Mouse (Mus musculus): Measurements from ENCODE around the gene Gm17087. TPM values are rescaled to one million over a fixed set of nuclear protein-coding genes. Genes with fewer than 3 reads are reported as not detected.

Gm17087 gene
- total RNA-seq, 2 experiments from 2014 or later, result not detected

- DNase-seq (ENCODE audit: low spot score in 2 of 2), result no peak
These were observed 18.0 kb downstream of the Gm17087 start for GRCm38 (mm10) chr17:8548733-8549132.

- DNase-seq (ENCODE audit: low spot score in 2 of 2), result no peak
These were observed 20.4 kb downstream of the Gm17087 start for GRCm38 (mm10) chr17:8546366-8546765.

GRCm38 (mm10) chr17:8541974-8542538, 24.7 kb downstream of the Gm17087 start:
- no peak for DNase-seq (ENCODE audit: low spot score in 2 of 2)

GRCm38 (mm10) chr17:8538102-8538501, 28.6 kb downstream of the Gm17087 start:
- no peak for DNase-seq (ENCODE audit: low spot score in 2 of 2)

- DNase-seq (ENCODE audit: low spot score in 2 of 2), result no peak
These were observed 30.2 kb downstream of the Gm17087 start for GRCm38 (mm10) chr17:8536522-8536921.

- DNase-seq (ENCODE audit: low spot score in 2 of 2), result no peak
These were observed 32.9 kb downstream of the Gm17087 start for GRCm38 (mm10) chr17:8533828-8534227.

- DNase-seq (ENCODE audit: low spot score in 2 of 2), result no peak
These were observed 34.1 kb downstream of the Gm17087 start for GRCm38 (mm10) chr17:8532609-8533008.

GRCm38 (mm10) chr17:8528641-8529040, 38.1 kb downstream of the Gm17087 start:
- DNase-seq (ENCODE audit: low spot score in 2 of 2), result no peak

- no peak for DNase-seq (ENCODE audit: low spot score in 2 of 2)
These were observed 39.9 kb downstream of the Gm17087 start for GRCm38 (mm10) chr17:8526815-8527261.

GRCm38 (mm10) chr17:8525971-8526740, 40.6 kb downstream of the Gm17087 start:
- no peak for DNase-seq (ENCODE audit: low spot score in 2 of 2)

- no peak for DNase-seq (ENCODE audit: low spot score in 2 of 2)
These were observed 41.5 kb downstream of the Gm17087 start, which contains the start of gene Pde10a for GRCm38 (mm10) chr17:8525225-8525721. Gene Pde10a (plus strand): TSS chr17:8525372.

GRCm38 (mm10) chr17:8524387-8525165, 42.2 kb downstream of the Gm17087 start:
- peak; percentile 54 to 67 for DNase-seq (ENCODE audit: low spot score in 2 of 2)

- no peak for DNase-seq (ENCODE audit: low spot score in 2 of 2)
These were observed 42.8 kb downstream of the Gm17087 start for GRCm38 (mm10) chr17:8523986-8524385.

- DNase-seq (ENCODE audit: low spot score in 2 of 2), result no peak
These were observed 50.7 kb downstream of the Gm17087 start for GRCm38 (mm10) chr17:8516006-8516405.

Other genes starting within 250 kb of the Gm17087 start
- gene Prr18, start 229.5 kb downstream of the Gm17087 start, total RNA-seq (2021), result 1 to 10 TPM in 1 of 2 experiments, under 1 TPM in 1; 0.85 to 1.1 TPM
- under 1 TPM in 1 of 2 experiments, not detected in 1; 0.25 TPM for gene T2, start 211.0 kb downstream of the Gm17087 start, total RNA-seq (2021)
- gene T, start 132.5 kb downstream of the Gm17087 start, total RNA-seq (2021), result not detected
- gene Pde10a, start 41.6 kb downstream of the Gm17087 start, total RNA-seq (2021), result 10 to 100 TPM; 20.2 to 21.3 TPM

Data from adrenal gland, postnatal 4 days (tissue).